Mouse (Mus musculus) liver, postnatal 0 days (tissue): ENCODE results near the gene Cpeb3. TPM values are rescaled to one million over a fixed set of nuclear protein-coding genes. Genes with fewer than 3 reads are reported as not detected.
A peak's percentile ranks its signal among the peaks of the same experiment; 100 is the strongest.

Experiments used
- ATAC-seq: fragments of 200-750 bp; cut with Nextera tagmentation; 2 replicates; pipeline ENCODE4 v1.8.0; 2017; ENCODE audit warnings: mild to moderate bottlenecking, moderate library complexity
- DNase-seq: peaks from one replicate; pipeline ENCODE4 v3.0.0-alpha.2; 2016
- H3K27ac ChIP-seq: fragments of 300-500 bp; sonication (generic); 2 replicates; pipeline ENCODE4 v1.5.1; 2014; ENCODE audit warnings: antibody characterized with exemption, moderate library complexity, mild to moderate bottlenecking, low read depth
- H3K27me3 ChIP-seq: fragments of 300-500 bp; sonication (generic); 2 replicates; pipeline ENCODE4 v1.6.1; 2014; ENCODE audit warnings: low read length, control low read depth, mixed read lengths; ENCODE audit not compliant: insufficient read depth
- H3K36me3 ChIP-seq: fragments of 300-500 bp; sonication (generic); replicated peaks from 2 replicates; pipeline ENCODE4 v1.6.1; 2014; ENCODE audit warnings: mild to moderate bottlenecking, control low read depth, low read length, moderate library complexity, mixed read lengths; ENCODE audit not compliant: insufficient read depth
- H3K4me1 ChIP-seq: fragments of 300-500 bp; sonication (generic); 2 replicates; pipeline ENCODE4 v1.6.1; 2014; ENCODE audit warnings: antibody characterized with exemption, mild to moderate bottlenecking, control low read depth; ENCODE audit not compliant: insufficient read depth
- H3K4me2 ChIP-seq: fragments of 300-500 bp; sonication (generic); 2 replicates; pipeline ENCODE4 v1.6.1; 2014; ENCODE audit warnings: low read depth, mild to moderate bottlenecking, low read length, moderate library complexity, mixed read lengths
- H3K4me3 ChIP-seq: fragments of 300-500 bp; sonication (generic); 2 replicates; pipeline ENCODE4 v1.5.1; 2014; ENCODE audit warnings: low read depth, low read length
- H3K9ac ChIP-seq: fragments of 300-500 bp; sonication (generic); replicated peaks from 2 replicates; pipeline ENCODE4 v1.6.1; 2014; ENCODE audit warnings: mild to moderate bottlenecking, moderate library complexity
- H3K9me3 ChIP-seq: fragments of 300-500 bp; sonication (generic); 2 replicates; pipeline ENCODE4 v1.6.1; 2016; ENCODE audit warnings: mild to moderate bottlenecking, control low read depth, low read length, mixed read lengths
- CTCF ChIP-seq: sonication (generic); IDR thresholded peaks from 2 replicates; pipeline ENCODE4 v1.5.1; 2016; ENCODE audit warnings: antibody characterized with exemption, low read depth
- EP300 ChIP-seq: IDR thresholded peaks from 2 replicates; pipeline ENCODE4 v1.6.1; 2016; ENCODE audit warnings: antibody characterized with exemption, low read depth, mild to moderate bottlenecking
- WGBS: fragments of 180-500 bp; shearing (Covaris S2); extraction: QIAGEN DNeasy Blood & Tissue Kit; methylation state at CpG from one replicate; pipeline ENCODE4 v1.1.7; 2014; ENCODE audit not compliant: insufficient replicate concordance; 5-methylcytosine and 5-hydroxymethylcytosine counted together
- polyA plus RNA-seq: library from polyadenylated mRNA; unstranded; fragments of >200 nt; fragmentation: Nextera tagmentation; extraction: Ambion mirVana; gene quantifications from 2 replicates; pipeline ENCODE4 v1.2.1, GENCODE M21; 2015

The Cpeb3 gene
- polyA plus RNA-seq, 1 experiment from 2014 or later = 2.1 TPM

- no peaks in the 10 kb centered on the region for H3K27me3 ChIP-seq
- ATAC-seq (no peak), DNase-seq (no peak)
- H3K36me3 ChIP-seq = no peaks in the 10 kb centered on the region
- H3K4me1 ChIP-seq = no peaks in the 10 kb centered on the region
- H3K4me3 ChIP-seq = no peak overlapping the region
- TF ChIP-seq CTCF (no peak), EP300 (no peak)
- no peak overlapping the region for H3K4me2 ChIP-seq
- H3K9me3 ChIP-seq = no peaks in the 10 kb centered on the region
- H3K9ac ChIP-seq = no peak overlapping the region
- H3K27ac ChIP-seq = no peak overlapping the region
- 56% methylated on average over 5 of the region's 5 CpGs for WGBS
Observed at GRCm38 (mm10) chr19:37072871-37073629, 135.4 kb downstream of the Cpeb3 start.

DNA sequence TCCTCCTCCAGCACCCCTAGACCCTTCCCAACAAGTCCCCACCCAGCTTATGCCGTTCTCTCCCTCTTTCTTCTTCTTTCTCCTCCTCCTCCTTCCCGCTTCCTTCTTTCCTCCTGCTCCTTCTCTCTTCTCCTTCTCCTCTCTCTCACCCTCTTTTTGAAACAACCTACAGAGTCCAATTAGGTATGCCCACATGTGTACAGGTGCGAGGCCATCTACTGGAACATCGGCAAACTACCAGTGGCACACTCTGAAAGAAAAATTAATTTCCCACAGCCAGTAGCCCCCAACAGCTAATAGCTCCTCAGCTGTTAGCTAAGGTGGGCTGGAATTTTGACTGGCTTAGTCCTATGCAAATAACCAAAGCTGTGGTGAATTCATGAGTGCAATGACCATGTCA, 139.2 kb downstream of the Cpeb3 start:
- ATAC-seq = no peak
- Histone ChIP-seq H3K9ac (no peak overlapping the region), H3K9me3 (no peaks in the 10 kb centered on the region), H3K36me3 (no peaks in the 10 kb centered on the region), H3K27ac (no peak overlapping the region), H3K4me3 (no peak overlapping the region), H3K27me3 (no peaks in the 10 kb centered on the region), H3K4me1 (no peaks in the 10 kb centered on the region), H3K4me2 (no peak overlapping the region)
- 83% methylated on average over 4 of the region's 4 CpGs for WGBS
- DNase-seq = no peak
- TF ChIP-seq CTCF = peak; percentile 8; the same call in 1 of the 2 replicates
- no peak for TF ChIP-seq EP300

GRCm38 (mm10) chr19:37060078-37060477, 148.3 kb downstream of the Cpeb3 start:
- Histone ChIP-seq H3K4me3 (no peak overlapping the region), H3K4me2 (no peak overlapping the region), H3K27ac (no peak overlapping the region), H3K9ac (no peak overlapping the region), H3K9me3 (no peaks in the 10 kb centered on the region), H3K4me1 (0 out of 2 replicates have a peak, but pooled peaks cover 4% of the 10 kb centered on the region), H3K36me3 (no peaks in the 10 kb centered on the region), H3K27me3 (no peaks in the 10 kb centered on the region)
- TF ChIP-seq EP300 (no peak), CTCF (no peak)
- 79% methylated on average over 4 of the region's 4 CpGs for WGBS
- no peak for DNase-seq
- ATAC-seq = no peak

DNA sequence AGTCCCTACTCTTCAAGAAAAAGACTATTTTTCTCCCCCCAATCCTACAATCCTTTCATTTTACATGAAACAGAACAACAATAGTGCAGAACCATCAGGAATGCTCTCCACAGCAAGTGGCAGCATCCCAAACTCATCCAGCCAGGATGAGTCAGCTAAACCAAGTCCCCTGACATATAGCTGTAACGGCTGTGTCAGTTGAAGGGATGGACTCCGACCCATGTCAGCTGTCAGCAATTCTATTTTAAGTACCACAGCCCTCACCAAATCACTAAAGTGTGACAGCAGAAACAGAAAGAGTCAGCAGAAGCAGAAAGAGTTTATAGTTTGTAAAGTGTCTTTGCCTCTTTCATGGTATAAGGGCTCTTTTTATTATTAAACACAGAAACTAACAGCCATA, 148.8 kb downstream of the Cpeb3 start:
- Histone ChIP-seq H3K4me2 (no peak overlapping the region), H3K9ac (no peak overlapping the region), H3K9me3 (no peaks in the 10 kb centered on the region), H3K27me3 (no peaks in the 10 kb centered on the region), H3K27ac (no peak overlapping the region), H3K36me3 (no peaks in the 10 kb centered on the region), H3K4me1 (0 out of 2 replicates have a peak, but pooled peaks cover 4% of the 10 kb centered on the region), H3K4me3 (no peak overlapping the region)
- 4% methylated on average over 2 of the region's 2 CpGs for WGBS
- DNase-seq (no peak), ATAC-seq (peak; percentile 62)
- no peak for TF ChIP-seq EP300
- TF ChIP-seq CTCF = no peak

DNA sequence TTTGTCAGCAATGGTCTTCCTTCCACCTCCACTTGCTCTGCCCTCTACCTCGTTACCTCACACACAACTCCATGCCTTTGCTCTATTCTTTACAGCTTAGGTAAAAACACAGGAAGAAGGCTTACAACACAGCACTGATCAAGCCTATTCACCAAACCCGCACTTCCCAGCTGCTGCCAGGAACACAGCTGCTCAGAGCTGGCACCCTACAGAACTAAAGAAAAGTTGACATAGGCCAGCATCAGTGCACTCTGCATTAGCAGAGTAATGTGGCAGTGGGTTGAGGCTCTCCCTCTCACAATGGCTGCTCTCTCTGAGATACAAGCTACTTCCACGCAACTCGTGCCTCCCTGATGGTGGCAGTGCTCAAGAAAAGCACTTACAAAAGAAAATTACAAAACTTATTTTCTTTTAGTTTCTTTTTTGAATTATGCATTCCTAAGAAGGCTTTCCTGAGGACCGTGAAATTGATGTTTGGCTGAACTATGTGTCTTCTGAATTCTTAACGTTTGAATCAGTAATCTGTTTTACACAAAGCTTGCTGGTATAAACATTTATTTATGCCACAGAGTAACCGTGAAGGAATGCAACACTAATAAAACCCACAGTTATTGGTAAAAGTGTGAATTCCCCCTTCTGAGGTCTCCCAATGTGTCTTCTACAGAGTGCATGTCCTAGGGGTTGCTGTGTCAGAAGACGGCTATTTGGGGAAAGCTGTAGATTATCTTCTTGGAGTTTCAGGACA, 151.1 kb downstream of the Cpeb3 start:
- H3K27ac ChIP-seq = no peak overlapping the region
- H3K4me3 ChIP-seq = no peak overlapping the region
- 74% methylated on average over 8 of the region's 8 CpGs for WGBS
- H3K36me3 ChIP-seq = no peaks in the 10 kb centered on the region
- H3K9ac ChIP-seq = no peak overlapping the region
- DNase-seq (no peak), ATAC-seq (no peak)
- H3K9me3 ChIP-seq = no peaks in the 10 kb centered on the region
- 0 out of 2 replicates have a peak, but pooled peaks cover 4% of the 10 kb centered on the region for H3K4me1 ChIP-seq
- no peak overlapping the region for H3K4me2 ChIP-seq
- H3K27me3 ChIP-seq = no peaks in the 10 kb centered on the region
- TF ChIP-seq CTCF (no peak), EP300 (no peak)

GRCm38 (mm10) chr19:37055976-37056556, 152.3 kb downstream of the Cpeb3 start:
- Histone ChIP-seq H3K27ac (no peak overlapping the region), H3K27me3 (no peaks in the 10 kb centered on the region), H3K36me3 (no peaks in the 10 kb centered on the region), H3K4me3 (no peak overlapping the region), H3K9ac (no peak overlapping the region), H3K9me3 (no peaks in the 10 kb centered on the region), H3K4me2 (no peak overlapping the region), H3K4me1 (0 out of 2 replicates have a peak, but pooled peaks cover 4% of the 10 kb centered on the region)
- TF ChIP-seq EP300 (no peak), CTCF (no peak)
- no peak for DNase-seq
- no peak for ATAC-seq
- 66% methylated on average over 4 of the region's 4 CpGs for WGBS
